Mouse (Mus musculus) intestine, embryonic 16.5 days (tissue): Measurements from ENCODE around the gene Tchhl1. TPM values are rescaled to one million over a fixed set of nuclear protein-coding genes. Genes with fewer than 3 reads are reported as not detected.
"Not testable (repeated sequence)": the region's sequence is repeated elsewhere in the genome, so short reads cannot be mapped to it uniquely, and the experiment has no call there.

Experiments
- ATAC-seq: fragments of 200-750 bp; cut with Nextera tagmentation; 2 replicates; pipeline ENCODE4 v1.8.0; 2017; ENCODE audit warnings: moderate TSS enrichment, moderate library complexity
- H3K27ac ChIP-seq: fragments of 300-500 bp; sonication (generic); 2 replicates; pipeline ENCODE4 v1.5.1; 2014; ENCODE audit warnings: mild to moderate bottlenecking, low read length
- H3K27me3 ChIP-seq: fragments of 300-500 bp; sonication (generic); replicated peaks from 2 replicates; pipeline ENCODE4 v1.6.1; 2014; ENCODE audit warnings: low read length, control low read depth, mixed read lengths; ENCODE audit not compliant: control insufficient read depth, insufficient read depth
- H3K36me3 ChIP-seq: fragments of 300-500 bp; sonication (generic); 2 replicates; pipeline ENCODE4 v1.6.1; 2014; ENCODE audit warnings: low read length, control low read depth; ENCODE audit not compliant: control insufficient read depth, insufficient read depth
- H3K4me1 ChIP-seq: fragments of 300-500 bp; sonication (generic); 2 replicates; pipeline ENCODE4 v1.6.1; 2014; ENCODE audit warnings: low read length, control low read depth, mixed read lengths; ENCODE audit not compliant: control insufficient read depth, insufficient read depth
- H3K4me2 ChIP-seq: fragments of 300-500 bp; sonication (generic); 2 replicates; pipeline ENCODE4 v1.6.1; 2014; ENCODE audit warnings: low read depth, low read length, control low read depth
- H3K4me3 ChIP-seq: fragments of 300-500 bp; sonication (generic); 2 replicates; pipeline ENCODE4 v1.5.1; 2014; ENCODE audit warnings: mild to moderate bottlenecking, low read length
- H3K9ac ChIP-seq: fragments of 300-500 bp; sonication (generic); 2 replicates; pipeline ENCODE4 v1.6.1; 2014; ENCODE audit warnings: low read depth, low read length
- H3K9me3 ChIP-seq: fragments of 300-500 bp; sonication (generic); 2 replicates; pipeline ENCODE4 v1.6.1; 2016; ENCODE audit warnings: low read length, control low read depth; ENCODE audit not compliant: control insufficient read depth
- WGBS: fragments of 180-500 bp; shearing (Covaris S2); extraction: QIAGEN DNeasy Blood & Tissue Kit; methylation state at CpG from one replicate; pipeline ENCODE4 v1.1.7; 2014; 5-methylcytosine and 5-hydroxymethylcytosine counted together
- polyA plus RNA-seq: library from polyadenylated mRNA; unstranded; fragments of >200 nt; fragmentation: Nextera tagmentation; extraction: Ambion mirVana; gene quantifications from 2 replicates; pipeline ENCODE4 v1.2.1, GENCODE M21; 2015

Tchhl1 gene
- polyA plus RNA-seq, 1 experiment from 2014 or later = not detected

- no peaks in the 10 kb centered on the region for H3K9me3 ChIP-seq
- ATAC-seq = peak; percentile 65
- H3K36me3 ChIP-seq = no peaks in the 10 kb centered on the region
- H3K4me3 ChIP-seq = no peak overlapping the region
- no peak overlapping the region for H3K27ac ChIP-seq
- H3K4me2 ChIP-seq = no peak overlapping the region
- H3K4me1 ChIP-seq = 0 out of 2 replicates have a peak, but pooled peaks cover 4% of the 10 kb centered on the region
- no peak overlapping the region for H3K9ac ChIP-seq
- no peaks in the 10 kb centered on the region for H3K27me3 ChIP-seq
- under 1% methylated on average over 4 of the region's 4 CpGs for WGBS
Measured at GRCm38 (mm10) chr3:93493992-93494391, 25.4 kb downstream of the Tchhl1 start.

GRCm38 (mm10) chr3:93494774-93495173 lies 26.2 kb downstream of the Tchhl1 start:
- H3K36me3 ChIP-seq, H3K4me1 ChIP-seq, H3K9ac ChIP-seq, H3K27me3 ChIP-seq, H3K4me3 ChIP-seq, H3K4me2 ChIP-seq, H3K27ac ChIP-seq, H3K9me3 ChIP-seq, ATAC-seq: not testable (repeated sequence)
- WGBS = 36% methylated on average over 5 of the region's 5 CpGs

GRCm38 (mm10) chr3:93497131-93497530 lies 28.6 kb downstream of the Tchhl1 start:
- H3K4me2 ChIP-seq = no peak overlapping the region
- H3K4me3 ChIP-seq = no peak overlapping the region
- no peaks in the 10 kb centered on the region for H3K27me3 ChIP-seq
- H3K27ac ChIP-seq = no peak overlapping the region
- no peak overlapping the region for H3K9ac ChIP-seq
- H3K9me3 ChIP-seq = no peaks in the 10 kb centered on the region
- 43% methylated on average over 3 of the region's 3 CpGs for WGBS
- H3K36me3 ChIP-seq = no peaks in the 10 kb centered on the region
- H3K4me1 ChIP-seq = 0 out of 2 replicates have a peak, but pooled peaks cover 4% of the 10 kb centered on the region
- ATAC-seq = peak; percentile 85

GRCm38 (mm10) chr3:93499129-93499528 lies 30.6 kb downstream of the Tchhl1 start:
- Histone ChIP-seq H3K4me1 (0 out of 2 replicates have a peak, but pooled peaks cover 4% of the 10 kb centered on the region), H3K27me3 (no peaks in the 10 kb centered on the region), H3K4me2 (no peak overlapping the region), H3K9ac (no peak overlapping the region), H3K9me3 (no peaks in the 10 kb centered on the region), H3K36me3 (no peaks in the 10 kb centered on the region), H3K4me3 (no peak overlapping the region), H3K27ac (no peak overlapping the region)
- no peak for ATAC-seq

- Histone ChIP-seq H3K36me3 (no peaks in the 10 kb centered on the region), H3K27me3 (no peaks in the 10 kb centered on the region), H3K4me1 (0 out of 2 replicates have a peak, but pooled peaks cover 2% of the 10 kb centered on the region), H3K9me3 (no peaks in the 10 kb centered on the region), H3K4me2 (no peak overlapping the region), H3K4me3 (no peak overlapping the region), H3K27ac (no peak overlapping the region), H3K9ac (no peak overlapping the region)
- no peak for ATAC-seq
- WGBS = 81% methylated on average over 7 of the region's 7 CpGs
Measured at GRCm38 (mm10) chr3:93504536-93505189, 36.1 kb downstream of the Tchhl1 start.

GRCm38 (mm10) chr3:93505960-93506863 lies 37.7 kb downstream of the Tchhl1 start:
- H3K27ac ChIP-seq = peak overlapping the region; percentile 70
- peak overlapping the region; percentile 41 for H3K4me2 ChIP-seq
- peak overlapping the region; percentile 39 for H3K4me3 ChIP-seq
- H3K27me3 ChIP-seq = no peaks in the 10 kb centered on the region
- no peaks in the 10 kb centered on the region for H3K9me3 ChIP-seq
- 32% methylated on average over 30 of the region's 30 CpGs for WGBS
- no peaks in the 10 kb centered on the region for H3K36me3 ChIP-seq
- 0 out of 2 replicates have a peak, but pooled peaks cover 2% of the 10 kb centered on the region for H3K4me1 ChIP-seq
- ATAC-seq = peak; percentile 95
- H3K9ac ChIP-seq = peak overlapping the region; percentile 42; the same call in 1 of the 2 replicates

GRCm38 (mm10) chr3:93506881-93507325 lies 38.3 kb downstream of the Tchhl1 start:
- Histone ChIP-seq H3K36me3 (no peaks in the 10 kb centered on the region), H3K4me1 (0 out of 2 replicates have a peak, but pooled peaks cover 2% of the 10 kb centered on the region), H3K27me3 (no peaks in the 10 kb centered on the region), H3K9ac (no peak overlapping the region), H3K4me3 (no peak overlapping the region), H3K9me3 (no peaks in the 10 kb centered on the region), H3K27ac (no peak overlapping the region; the same call in 1 of the 2 replicates), H3K4me2 (no peak overlapping the region)
- 60% methylated on average over 5 of the region's 5 CpGs for WGBS
- no peak for ATAC-seq

- 45% methylated on average over 1 of the region's 1 CpGs for WGBS
- no peak overlapping the region for H3K4me2 ChIP-seq
- H3K9ac ChIP-seq = no peak overlapping the region
- H3K4me1 ChIP-seq = 0 out of 2 replicates have a peak, but pooled peaks cover 2% of the 10 kb centered on the region
- no peak for ATAC-seq
- H3K36me3 ChIP-seq = no peaks in the 10 kb centered on the region
- no peak overlapping the region for H3K27ac ChIP-seq
- H3K9me3 ChIP-seq = no peaks in the 10 kb centered on the region
- H3K27me3 ChIP-seq = no peaks in the 10 kb centered on the region
- no peak overlapping the region for H3K4me3 ChIP-seq
Measured at GRCm38 (mm10) chr3:93509301-93509700, 40.7 kb downstream of the Tchhl1 start.

GRCm38 (mm10) chr3:93511036-93511435 lies 42.5 kb downstream of the Tchhl1 start:
- no peak for ATAC-seq
- no peak overlapping the region for H3K4me2 ChIP-seq

More at GRCm38 (mm10) chr3:93511036-93511435, 42.5 kb downstream of the Tchhl1 start:
- Histone ChIP-seq H3K36me3 (no peaks in the 10 kb centered on the region), H3K9ac (no peak overlapping the region), H3K27ac (no peak overlapping the region), H3K27me3 (no peaks in the 10 kb centered on the region), H3K4me1 (0 out of 2 replicates have a peak, but pooled peaks cover 2% of the 10 kb centered on the region), H3K9me3 (no peaks in the 10 kb centered on the region), H3K4me3 (no peak overlapping the region)
- 52% methylated on average over 1 of the region's 1 CpGs for WGBS
